Mouse (Mus musculus) MEL (cell line): ENCODE results near the gene Atxn2.

ENCODE experiments used
- CHD1 ChIP-seq: IDR thresholded peaks from 2 replicates; pipeline ENCODE4 v1.6.1; 2012; ENCODE audit warnings: low read depth, mild to moderate bottlenecking, inconsistent platforms, low read length, improper control_type of control experiment
- CTCF ChIP-seq, 3 experiments: IDR thresholded peaks in 2 of 3; conservative IDR thresholded peaks in 1 of 3; 2 replicates each; pipeline ENCODE4 v1.5.1; 2011 to 2012; ENCODE audit warnings: low read length in 3 of 3, low read depth in 2 of 3, mild to moderate bottlenecking in 2 of 3, improper control_type of control experiment in 1 of 3, inconsistent platforms in 1 of 3, mixed read lengths in 1 of 3, moderate library complexity in 1 of 3; ENCODE audit not compliant: control insufficient read depth in 1 of 3, insufficient read depth in 1 of 3, poor library complexity in 1 of 3, severe bottlenecking in 1 of 3
- ELF1 ChIP-seq: IDR thresholded peaks from 2 replicates; pipeline ENCODE4 v1.6.1; 2014; ENCODE audit warnings: low read depth, mild to moderate bottlenecking, inconsistent platforms, low read length, improper control_type of control experiment, moderate library complexity
- EP300 ChIP-seq, 2 experiments: IDR thresholded peaks; 2 replicates each; pipeline ENCODE4 v1.6.1; 2011; ENCODE audit warnings: improper control_type of control experiment in 2 of 2, low read length in 2 of 2, low read depth in 1 of 2, mild to moderate bottlenecking in 1 of 2
- HCFC1 ChIP-seq: IDR thresholded peaks from 2 replicates; pipeline ENCODE4 v1.6.1; 2012; ENCODE audit warnings: low read depth, mild to moderate bottlenecking, inconsistent platforms, low read length, improper control_type of control experiment, moderate library complexity
- JUND ChIP-seq: IDR thresholded peaks from 2 replicates; pipeline ENCODE4 v1.6.1; 2011; ENCODE audit warnings: low read depth, mild to moderate bottlenecking, improper control_type of control experiment, low read length
- POLR2A ChIP-seq, 2 experiments: IDR thresholded peaks; 2 replicates each; pipeline ENCODE4 v1.6.1; 2011 to 2012; ENCODE audit warnings: low read length in 2 of 2, mild to moderate bottlenecking in 2 of 2, control low read depth in 1 of 2, improper control_type of control experiment in 1 of 2, low read depth in 1 of 2, moderate library complexity in 1 of 2; ENCODE audit not compliant: control insufficient read depth in 1 of 2, insufficient read depth in 1 of 2, poor library complexity in 1 of 2
- POLR2AphosphoS5 ChIP-seq: IDR thresholded peaks from 2 replicates; pipeline ENCODE4 v1.6.1; 2012; ENCODE audit warnings: low read depth, borderline replicate concordance, mild to moderate bottlenecking, inconsistent platforms, low read length, moderate library complexity, mixed read lengths
- SIN3A ChIP-seq: IDR thresholded peaks from 2 replicates; pipeline ENCODE4 v1.6.1; 2012; ENCODE audit warnings: low read length, improper control_type of control experiment, inconsistent platforms
- TAL1 ChIP-seq: IDR thresholded peaks from 2 replicates; pipeline ENCODE4 v1.6.1; 2012; ENCODE audit warnings: mild to moderate bottlenecking, inconsistent platforms, low read length, moderate library complexity, mixed read lengths
- TCF12 ChIP-seq: IDR thresholded peaks from 2 replicates; pipeline ENCODE4 v1.6.1; 2014; ENCODE audit warnings: low read depth, mild to moderate bottlenecking, inconsistent platforms, low read length, improper control_type of control experiment, moderate library complexity
- UBTF ChIP-seq: IDR thresholded peaks from 2 replicates; pipeline ENCODE4 v1.6.1; 2012; ENCODE audit warnings: low read depth, mild to moderate bottlenecking, inconsistent platforms, low read length, improper control_type of control experiment, moderate library complexity, borderline replicate concordance; ENCODE audit not compliant: insufficient read depth
- ZKSCAN1 ChIP-seq: IDR thresholded peaks from 2 replicates; pipeline ENCODE4 v1.6.1; 2012; ENCODE audit warnings: low read depth, mild to moderate bottlenecking, inconsistent platforms, low read length, improper control_type of control experiment, moderate library complexity

- TF ChIP-seq ELF1 (no peak), POLR2A (IDR thresholded peaks at IDR 0.05; ENCODE audit: control insufficient read depth in 1 of 2, insufficient read depth in 1 of 2, low read depth in 1 of 2, low read length in 2 of 2, poor library complexity in 1 of 2) (no peak), CTCF (IDR thresholded peaks at IDR 0.05 in 2 of 3, conservative IDR thresholded peaks at IDR 0.05 in 1 of 3; ENCODE audit: control insufficient read depth in 1 of 3, insufficient read depth in 1 of 3, low read depth in 2 of 3, low read length in 3 of 3, poor library complexity in 1 of 3, severe bottlenecking in 1 of 3) (no peak), POLR2AphosphoS5 (no peak), EP300 (IDR thresholded peaks at IDR 0.05; ENCODE audit: low read depth in 1 of 2, low read length in 2 of 2) (no peak), SIN3A (no peak), HCFC1 (no peak), TAL1 (no peak), UBTF (no peak), JUND (no peak), CHD1 (no peak), TCF12 (no peak), ZKSCAN1 (no peak)
Observed at GRCm38 (mm10) chr5:121761459-121761858, 50.3 kb downstream of the Atxn2 start.
